Mouse (Mus musculus): Measurements from ENCODE around the gene AC109138.7. TPM values are rescaled to one million over a fixed set of nuclear protein-coding genes. Genes with fewer than 3 reads are reported as not detected.

AC109138.7 gene
- polyA plus RNA-seq, 2 experiments, result not detected

DNA sequence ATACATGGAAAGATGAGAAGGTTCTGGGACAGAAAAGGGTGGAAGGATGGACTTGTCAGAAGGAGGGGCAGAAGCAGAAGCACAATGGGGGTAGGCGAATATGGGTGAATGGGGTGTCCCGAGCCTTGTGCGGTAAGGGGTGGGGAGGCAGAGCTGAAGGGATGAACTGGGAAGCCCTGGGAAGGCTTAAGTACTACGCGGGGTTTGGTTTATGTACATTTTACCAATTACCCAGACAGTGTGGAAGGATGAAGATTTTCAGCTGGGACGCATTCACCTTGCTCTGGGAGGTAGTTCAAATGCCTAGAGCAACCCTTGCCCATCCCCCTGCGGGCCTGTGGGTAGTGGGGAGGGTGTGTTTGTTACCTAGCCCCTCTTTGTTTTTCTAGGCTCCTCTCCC is 12.0 kb upstream of the AC109138.7 start:
- H3K4me1 ChIP-seq (replicated peaks; ENCODE audit: control insufficient read depth in 2 of 2, insufficient read depth in 2 of 2, low read length in 1 of 2), result peaks cover 8 to 23% of the 10 kb centered on the region in 2 experiments
- TF ChIP-seq EP300 (IDR thresholded peaks at IDR 0.05; ENCODE audit: low read depth), result no peak
- TF ChIP-seq CTCF (IDR thresholded peaks at IDR 0.05; ENCODE audit: low read depth), result no peak

DNA sequence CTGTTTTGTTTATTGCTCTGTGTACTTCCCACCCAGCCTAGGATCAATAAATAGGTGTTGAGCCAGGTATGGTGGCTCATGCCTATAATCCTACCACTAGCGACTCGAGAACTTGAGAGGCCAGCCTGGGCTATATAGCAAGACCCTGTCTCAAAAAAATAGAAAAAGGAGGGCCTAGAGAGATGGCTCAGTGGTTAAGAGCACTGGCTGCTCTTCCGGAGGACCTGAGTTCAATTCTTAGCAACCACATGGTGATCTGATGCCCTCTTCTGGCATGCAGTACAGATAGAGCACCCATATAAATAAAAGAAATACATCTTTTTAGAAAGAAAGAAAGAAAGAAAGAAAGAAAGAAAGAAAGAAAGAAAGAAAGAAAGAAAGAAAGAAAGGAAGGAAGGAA is 11.0 kb upstream of the AC109138.7 start:
- peaks cover 8% of the 10 kb centered on the region for H3K36me3 ChIP-seq (replicated peaks; ENCODE audit: control insufficient read depth, insufficient read depth, low read depth)
- peak; percentile 16; the same call in 1 of the 2 replicates for TF ChIP-seq CTCF (IDR thresholded peaks at IDR 0.05; ENCODE audit: low read depth)
- TF ChIP-seq EP300 (IDR thresholded peaks at IDR 0.05; ENCODE audit: low read depth), result no peak
- no peak for DNase-seq (ENCODE audit: low read depth in 3 of 3, low spot score in 3 of 3)
- ATAC-seq (ENCODE audit: insufficient read depth), result no peak
- no peak overlapping the region for H3K9ac ChIP-seq (replicated peaks)
- no peaks in the 10 kb centered on the region for H3K9me3 ChIP-seq (ENCODE audit: control insufficient read depth, low read length)
- H3K4me2 ChIP-seq (ENCODE audit: low read depth), result no peak overlapping the region
- no peaks in the 10 kb centered on the region; the same call in none of the 2 replicates for H3K27me3 ChIP-seq (ENCODE audit: control insufficient read depth, insufficient read depth, low read length)
- no peak overlapping the region for H3K27ac ChIP-seq
- H3K4me3 ChIP-seq (ENCODE audit: insufficient read depth in 1 of 2, low read depth in 2 of 2, low read length in 2 of 2), result no peak overlapping the region
- 45% methylated on average over 3 of the region's 3 CpGs for WGBS (ENCODE audit: insufficient replicate concordance)
- peaks cover 8 to 23% of the 10 kb centered on the region in 2 experiments for H3K4me1 ChIP-seq (replicated peaks; ENCODE audit: control insufficient read depth in 2 of 2, insufficient read depth in 2 of 2, low read length in 1 of 2)

More for the DNA sequence above, 12.0 kb upstream of the AC109138.7 start:
- peaks cover 15% of the 10 kb centered on the region for H3K36me3 ChIP-seq (replicated peaks; ENCODE audit: control insufficient read depth, insufficient read depth, low read depth)
- no peak for DNase-seq (ENCODE audit: low read depth in 3 of 3, low spot score in 3 of 3)
- peak overlapping the region; percentile 68 to 91 for H3K4me3 ChIP-seq (ENCODE audit: insufficient read depth in 1 of 2, low read depth in 2 of 2, low read length in 2 of 2)
- no peak overlapping the region for H3K27ac ChIP-seq
- H3K9me3 ChIP-seq (ENCODE audit: control insufficient read depth, low read length), result no peaks in the 10 kb centered on the region
- H3K4me2 ChIP-seq (ENCODE audit: low read depth), result peak overlapping the region; percentile 98
- 47% methylated on average over 7 of the region's 7 CpGs for WGBS (ENCODE audit: insufficient replicate concordance)
- H3K27me3 ChIP-seq (ENCODE audit: control insufficient read depth, insufficient read depth, low read length), result no peaks in the 10 kb centered on the region; the same call in none of the 2 replicates
- H3K9ac ChIP-seq (replicated peaks), result peak overlapping the region; percentile 53; the same call in 1 of the 2 replicates
- no peak for ATAC-seq (ENCODE audit: insufficient read depth)

GRCm38 (mm10) chr19:4203604-4204326 is 10.4 kb upstream of the AC109138.7 start:
- Histone ChIP-seq H3K27me3 (ENCODE audit: control insufficient read depth, insufficient read depth, low read length) (no peaks in the 10 kb centered on the region; the same call in none of the 2 replicates), H3K4me3 (ENCODE audit: insufficient read depth in 1 of 2, low read depth in 2 of 2, low read length in 2 of 2) (no peak overlapping the region), H3K9ac (replicated peaks) (no peak overlapping the region), H3K4me2 (ENCODE audit: low read depth) (no peak overlapping the region), H3K4me1 (replicated peaks; ENCODE audit: control insufficient read depth in 2 of 2, insufficient read depth in 2 of 2, low read length in 1 of 2) (peaks cover 8 to 23% of the 10 kb centered on the region in 2 experiments), H3K36me3 (replicated peaks; ENCODE audit: control insufficient read depth, insufficient read depth, low read depth) (peaks cover 6% of the 10 kb centered on the region; the same call in 1 of the 2 replicates), H3K27ac (no peak overlapping the region), H3K9me3 (ENCODE audit: control insufficient read depth, low read length) (no peaks in the 10 kb centered on the region)
- WGBS (ENCODE audit: insufficient replicate concordance), result 28% methylated on average over 13 of the region's 13 CpGs
- no peak for TF ChIP-seq EP300 (IDR thresholded peaks at IDR 0.05; ENCODE audit: low read depth)
- no peak for TF ChIP-seq CTCF (IDR thresholded peaks at IDR 0.05; ENCODE audit: low read depth)
- ATAC-seq (ENCODE audit: insufficient read depth), result no peak
- DNase-seq (ENCODE audit: low read depth in 3 of 3, low spot score in 3 of 3), result no peak

DNA sequence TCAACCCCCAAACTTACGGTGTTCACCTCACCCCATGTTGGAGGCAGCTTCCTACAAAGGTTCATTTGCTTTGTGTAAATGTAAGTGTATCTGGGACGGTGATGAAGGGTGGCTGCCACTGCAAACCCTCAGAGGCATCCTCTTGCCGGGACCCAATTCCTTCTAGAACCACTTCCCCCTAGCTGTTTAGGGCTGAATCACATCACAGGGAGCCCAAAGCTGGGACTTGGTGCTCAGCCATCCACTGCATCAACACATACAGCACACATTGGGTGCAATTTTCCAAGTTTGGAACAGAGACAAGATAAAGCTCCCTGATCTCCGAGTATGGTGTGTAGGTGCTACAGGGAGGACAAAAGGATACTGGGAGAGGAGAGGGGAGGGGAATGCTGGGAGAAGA is 9.3 kb upstream of the AC109138.7 start:
- H3K27ac ChIP-seq, result no peak overlapping the region
- H3K9me3 ChIP-seq (ENCODE audit: control insufficient read depth, low read length), result no peaks in the 10 kb centered on the region
- no peak for ATAC-seq (ENCODE audit: insufficient read depth)
- H3K9ac ChIP-seq (replicated peaks), result no peak overlapping the region
- TF ChIP-seq CTCF (IDR thresholded peaks at IDR 0.05; ENCODE audit: low read depth) (no peak), EP300 (IDR thresholded peaks at IDR 0.05; ENCODE audit: low read depth) (no peak)
- DNase-seq (ENCODE audit: low read depth in 3 of 3, low spot score in 3 of 3), result no peak
- H3K4me2 ChIP-seq (ENCODE audit: low read depth), result no peak overlapping the region
- no peaks in the 10 kb centered on the region; the same call in none of the 2 replicates for H3K27me3 ChIP-seq (ENCODE audit: control insufficient read depth, insufficient read depth, low read length)
- H3K4me3 ChIP-seq (ENCODE audit: insufficient read depth in 1 of 2, low read depth in 2 of 2, low read length in 2 of 2), result no peak overlapping the region
- 51% methylated on average over 4 of the region's 4 CpGs for WGBS (ENCODE audit: insufficient replicate concordance)
- H3K36me3 ChIP-seq (replicated peaks; ENCODE audit: control insufficient read depth, insufficient read depth, low read depth), result peaks cover 4% of the 10 kb centered on the region; the same call in 1 of the 2 replicates
- H3K4me1 ChIP-seq (replicated peaks; ENCODE audit: control insufficient read depth in 2 of 2, insufficient read depth in 2 of 2, low read length in 1 of 2), result peaks cover 8 to 20% of the 10 kb centered on the region in 2 experiments

- Histone ChIP-seq H3K9ac (replicated peaks) (no peak overlapping the region), H3K27me3 (ENCODE audit: control insufficient read depth, insufficient read depth, low read length) (peaks cover 8% of the 10 kb centered on the region), H3K9me3 (ENCODE audit: control insufficient read depth, low read length) (no peaks in the 10 kb centered on the region), H3K4me2 (ENCODE audit: low read depth) (no peak overlapping the region), H3K27ac (no peak overlapping the region), H3K4me1 (replicated peaks; ENCODE audit: control insufficient read depth in 2 of 2, insufficient read depth in 2 of 2, low read length in 1 of 2) (peaks cover 0 to 7% of the 10 kb centered on the region in 2 experiments; a peak in 3 of 4 replicates), H3K4me3 (ENCODE audit: insufficient read depth in 1 of 2, low read depth in 2 of 2, low read length in 2 of 2) (no peak overlapping the region), H3K36me3 (replicated peaks; ENCODE audit: control insufficient read depth, insufficient read depth, low read depth) (no peaks in the 10 kb centered on the region)
- 5% methylated on average over 2 of the region's 2 CpGs for WGBS (ENCODE audit: insufficient replicate concordance)
- TF ChIP-seq EP300 (IDR thresholded peaks at IDR 0.05; ENCODE audit: low read depth) (no peak), CTCF (IDR thresholded peaks at IDR 0.05; ENCODE audit: low read depth) (peak; percentile 96)
- no peak for DNase-seq (ENCODE audit: low read depth in 3 of 3, low spot score in 3 of 3)
- peak; percentile 38; the same call in 1 of the 2 replicates for ATAC-seq (ENCODE audit: insufficient read depth)
Measured at GRCm38 (mm10) chr19:4206971-4207370, 7.2 kb upstream of the AC109138.7 start.

All from liver, embryonic 14.5 days (tissue).